Mouse (Mus musculus) hindbrain, postnatal 0 days (tissue): ENCODE data around the gene Fam219a. TPM values are rescaled to one million over a fixed set of nuclear protein-coding genes. Genes with fewer than 3 reads are reported as not detected.

ENCODE experiments used
- ATAC-seq: fragments of 200-750 bp; cut with Nextera tagmentation; 2 replicates; pipeline ENCODE4 v1.8.0; 2017; ENCODE audit warnings: mild to moderate bottlenecking, moderate TSS enrichment, moderate library complexity
- DNase-seq: peaks from one replicate; pipeline ENCODE4 v3.0.0-alpha.2; 2015; ENCODE audit warnings: low spot score
- H3K27ac ChIP-seq: fragments of 300-500 bp; sonication (generic); 2 replicates; pipeline ENCODE4 v1.5.1; 2014; ENCODE audit warnings: mild to moderate bottlenecking
- H3K27me3 ChIP-seq: fragments of 300-500 bp; sonication (generic); 2 replicates; pipeline ENCODE4 v1.6.1; 2014; ENCODE audit warnings: low read length, mixed read lengths; ENCODE audit not compliant: insufficient read depth
- H3K36me3 ChIP-seq: fragments of 300-500 bp; sonication (generic); 2 replicates; pipeline ENCODE4 v1.6.1; 2014; ENCODE audit warnings: low read length, mixed read lengths; ENCODE audit not compliant: insufficient read depth
- H3K4me1 ChIP-seq: fragments of 300-500 bp; sonication (generic); 2 replicates; pipeline ENCODE4 v1.6.1; 2014; ENCODE audit warnings: antibody characterized with exemption, low read length, mixed read lengths; ENCODE audit not compliant: insufficient read depth
- H3K4me2 ChIP-seq: fragments of 300-500 bp; sonication (generic); 2 replicates; pipeline ENCODE4 v1.6.1; 2014; ENCODE audit warnings: low read depth, mild to moderate bottlenecking, low read length, moderate library complexity, mixed read lengths
- H3K4me3 ChIP-seq: fragments of 300-500 bp; sonication (generic); 2 replicates; pipeline ENCODE4 v1.5.1; 2014; ENCODE audit warnings: low read length
- H3K9ac ChIP-seq: fragments of 300-500 bp; sonication (generic); replicated peaks from 2 replicates; pipeline ENCODE4 v1.6.1; 2014; ENCODE audit warnings: mild to moderate bottlenecking, low read length, moderate library complexity, mixed read lengths
- H3K9me3 ChIP-seq: fragments of 300-500 bp; sonication (generic); 2 replicates; pipeline ENCODE4 v1.6.1; 2016; ENCODE audit warnings: low read length, mixed read lengths
- CTCF ChIP-seq: IDR thresholded peaks from 2 replicates; pipeline ENCODE4 v1.5.1; 2016; ENCODE audit warnings: antibody characterized with exemption, control low read depth, low read depth
- WGBS: fragments of 180-500 bp; shearing (Covaris S2); extraction: QIAGEN DNeasy Blood & Tissue Kit; methylation state at CpG from one replicate; pipeline ENCODE4 v1.1.7; 2014; 5-methylcytosine and 5-hydroxymethylcytosine counted together
- polyA plus RNA-seq: library from polyadenylated mRNA; unstranded; fragments of >200 nt; fragmentation: Nextera tagmentation; extraction: Ambion mirVana; gene quantifications from 2 replicates; pipeline ENCODE4 v1.2.1, GENCODE M21; 2015
- total RNA-seq: library from RNA; depleted of rRNA; stranded (reverse); fragments of >200 nt; gene quantifications from 2 replicates; pipeline ENCODE4 v1.2.3, GENCODE M21; 2014

The Fam219a gene
- total and polyA plus RNA-seq, 2 experiments from 2014 or later = 17.7 to 136 TPM

DNA sequence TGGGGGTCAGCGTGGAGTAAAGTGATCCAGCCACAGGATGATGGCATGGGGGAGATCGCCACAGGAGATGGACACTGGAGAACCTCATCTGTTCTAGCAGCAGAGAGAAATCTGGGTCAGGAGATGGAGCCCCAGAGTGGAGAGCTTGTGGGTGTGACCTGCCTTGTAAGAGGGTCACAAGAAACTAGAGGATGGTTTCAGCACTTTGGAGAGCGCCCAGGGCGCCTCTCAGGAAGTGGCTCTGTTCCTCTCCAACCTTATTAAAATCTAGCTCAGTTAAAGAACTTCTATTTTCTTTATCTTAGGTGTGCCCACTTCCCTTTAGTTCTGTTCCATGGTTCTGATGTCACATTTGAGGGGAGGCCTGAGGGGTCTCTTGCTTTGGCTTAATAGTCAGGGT is 37.4 kb upstream of the Fam219a start:
- WGBS = 71% methylated on average over 4 of the region's 4 CpGs
- no peaks in the 10 kb centered on the region for H3K36me3 ChIP-seq
- H3K4me1 ChIP-seq = peaks cover 8% of the 10 kb centered on the region
- TF ChIP-seq CTCF = no peak
- H3K27me3 ChIP-seq = no peaks in the 10 kb centered on the region
- no peak overlapping the region for H3K4me2 ChIP-seq
- H3K9me3 ChIP-seq = no peaks in the 10 kb centered on the region
- peak; percentile 42 for DNase-seq
- no peak overlapping the region for H3K9ac ChIP-seq
- no peak for ATAC-seq
- H3K27ac ChIP-seq = no peak overlapping the region
- H3K4me3 ChIP-seq = no peak overlapping the region

DNA sequence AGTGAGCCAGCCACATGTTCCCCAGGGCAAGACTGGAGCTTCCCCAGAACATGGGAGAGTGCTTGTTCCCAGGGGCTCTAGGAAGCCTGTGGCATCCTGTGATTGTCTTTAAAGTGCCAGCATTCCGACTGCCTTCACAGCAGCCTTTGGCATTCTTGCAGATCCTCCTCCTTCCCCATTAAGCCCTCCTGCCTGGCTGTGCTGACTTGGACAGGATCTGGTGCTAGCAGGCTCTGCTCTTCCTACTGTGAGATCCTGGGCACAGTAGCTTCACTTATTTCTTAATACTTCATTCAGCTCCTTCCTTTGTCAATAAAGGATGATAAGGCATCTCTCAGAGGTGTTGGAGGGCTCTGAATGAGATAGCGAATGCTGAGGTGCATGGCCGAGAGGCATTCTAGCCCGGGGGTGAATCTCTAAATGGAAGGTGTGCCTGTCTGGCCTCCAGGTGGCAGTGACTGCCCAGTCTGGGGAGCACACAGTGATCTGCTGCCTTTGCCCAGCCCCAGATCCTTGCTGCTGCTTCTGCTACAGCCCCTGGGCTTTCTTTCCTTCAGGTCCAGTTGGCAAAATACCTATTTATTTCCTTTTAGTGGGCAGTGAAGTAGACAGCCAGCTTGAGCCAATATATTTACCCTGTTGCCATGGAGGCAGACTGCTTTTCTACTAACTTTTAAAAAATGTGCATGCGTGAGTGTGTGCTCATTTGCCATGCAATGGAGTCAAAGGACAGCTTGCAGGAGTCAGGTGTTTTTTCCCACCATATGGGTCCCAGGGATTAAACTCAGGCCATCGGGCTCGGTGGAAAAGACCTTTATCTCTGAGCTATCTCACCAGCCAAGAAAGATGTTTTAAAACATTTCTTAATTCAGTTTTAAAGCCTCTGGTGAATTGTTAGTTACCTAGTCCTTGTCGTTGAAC is 35.4 kb upstream of the Fam219a start:
- peak; percentile 80 for TF ChIP-seq CTCF
- DNase-seq (peak; percentile 78), ATAC-seq (peak; percentile 66)
- Histone ChIP-seq H3K27me3 (no peaks in the 10 kb centered on the region), H3K4me2 (no peak overlapping the region), H3K9me3 (no peaks in the 10 kb centered on the region), H3K36me3 (no peaks in the 10 kb centered on the region), H3K27ac (peak overlapping the region; percentile 16; the same call in 1 of the 2 replicates), H3K4me3 (no peak overlapping the region), H3K9ac (0 out of 2 replicates have a peak overlapping the region, but pooled peaks have one; percentile 7), H3K4me1 (peaks cover 11% of the 10 kb centered on the region)
- 17% methylated on average over 8 of the region's 8 CpGs for WGBS

GRCm38 (mm10) chr4:41602818-41603217 is 33.5 kb upstream of the Fam219a start:
- ATAC-seq (no peak), DNase-seq (no peak)
- Histone ChIP-seq H3K27ac (no peak overlapping the region), H3K27me3 (no peaks in the 10 kb centered on the region), H3K9me3 (no peaks in the 10 kb centered on the region), H3K9ac (no peak overlapping the region), H3K4me3 (no peak overlapping the region), H3K4me1 (peaks cover 11% of the 10 kb centered on the region; the same call in 1 of the 2 replicates), H3K36me3 (no peaks in the 10 kb centered on the region), H3K4me2 (no peak overlapping the region)
- TF ChIP-seq CTCF = no peak
- WGBS = 56% methylated on average over 4 of the region's 4 CpGs

DNA sequence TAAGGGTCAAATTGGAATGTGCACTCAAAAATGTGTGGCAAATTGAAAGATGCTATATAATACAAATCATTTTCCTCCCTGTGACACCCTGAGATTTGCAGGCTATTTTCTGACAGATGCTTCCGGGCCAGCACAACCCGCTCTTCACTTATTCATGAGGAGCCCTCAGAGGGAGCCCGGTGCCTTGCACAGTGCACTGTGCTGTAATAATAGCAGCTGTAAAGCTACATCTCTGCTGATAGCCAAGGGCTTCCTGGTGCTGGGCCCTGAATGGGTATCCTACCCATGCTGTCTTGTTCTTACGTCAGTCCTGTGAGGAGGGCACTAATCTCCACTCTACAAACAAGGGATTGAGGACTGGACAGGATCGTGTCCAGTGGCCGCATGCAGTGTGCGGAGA is 14.0 kb upstream of the Fam219a start:
- Histone ChIP-seq H3K4me1 (no peaks in the 10 kb centered on the region), H3K27ac (no peak overlapping the region), H3K4me2 (no peak overlapping the region), H3K9ac (no peak overlapping the region), H3K27me3 (no peaks in the 10 kb centered on the region), H3K4me3 (no peak overlapping the region), H3K9me3 (no peaks in the 10 kb centered on the region), H3K36me3 (no peaks in the 10 kb centered on the region)
- no peak for TF ChIP-seq CTCF
- 62% methylated on average over 7 of the region's 7 CpGs for WGBS
- DNase-seq = no peak
- no peak for ATAC-seq

GRCm38 (mm10) chr4:41575914-41576313 is 6.6 kb upstream of the Fam219a start:
- TF ChIP-seq CTCF = no peak
- no peak overlapping the region for H3K4me3 ChIP-seq
- DNase-seq (peak; percentile 18), ATAC-seq (peak; percentile 32; the same call in 1 of the 2 replicates)
- no peaks in the 10 kb centered on the region for H3K27me3 ChIP-seq
- no peak overlapping the region for H3K4me2 ChIP-seq
- 24% methylated on average over 6 of the region's 6 CpGs for WGBS
- H3K4me1 ChIP-seq = no peaks in the 10 kb centered on the region
- H3K9me3 ChIP-seq = no peaks in the 10 kb centered on the region
- no peak overlapping the region for H3K27ac ChIP-seq
- H3K36me3 ChIP-seq = no peaks in the 10 kb centered on the region
- no peak overlapping the region for H3K9ac ChIP-seq

DNA sequence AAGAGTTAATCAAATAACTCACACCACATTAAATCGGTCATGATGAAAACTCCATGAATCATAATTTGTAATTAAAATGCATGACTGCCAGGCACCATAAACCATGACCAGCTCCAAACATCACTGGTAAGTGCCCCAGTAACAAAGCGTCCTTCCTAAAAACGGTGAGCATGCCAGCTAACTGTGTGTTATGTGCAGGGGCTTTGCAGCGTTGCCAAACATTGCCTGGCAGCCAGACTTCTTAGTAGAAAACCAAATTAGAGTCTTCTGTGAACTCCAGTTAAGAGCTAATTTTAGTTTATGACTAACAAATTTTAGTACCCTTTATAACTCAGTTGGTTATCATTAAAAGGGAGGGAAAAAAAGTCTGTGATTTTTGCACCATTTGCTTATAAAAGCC is 4.2 kb upstream of the Fam219a start:
- Histone ChIP-seq H3K9ac (no peak overlapping the region), H3K4me1 (no peaks in the 10 kb centered on the region), H3K4me2 (no peak overlapping the region), H3K9me3 (no peaks in the 10 kb centered on the region), H3K27me3 (no peaks in the 10 kb centered on the region), H3K27ac (no peak overlapping the region), H3K36me3 (no peaks in the 10 kb centered on the region), H3K4me3 (no peak overlapping the region)
- WGBS = 35% methylated on average over 4 of the region's 4 CpGs
- DNase-seq = peak; percentile 48
- no peak for TF ChIP-seq CTCF
- no peak for ATAC-seq

DNA sequence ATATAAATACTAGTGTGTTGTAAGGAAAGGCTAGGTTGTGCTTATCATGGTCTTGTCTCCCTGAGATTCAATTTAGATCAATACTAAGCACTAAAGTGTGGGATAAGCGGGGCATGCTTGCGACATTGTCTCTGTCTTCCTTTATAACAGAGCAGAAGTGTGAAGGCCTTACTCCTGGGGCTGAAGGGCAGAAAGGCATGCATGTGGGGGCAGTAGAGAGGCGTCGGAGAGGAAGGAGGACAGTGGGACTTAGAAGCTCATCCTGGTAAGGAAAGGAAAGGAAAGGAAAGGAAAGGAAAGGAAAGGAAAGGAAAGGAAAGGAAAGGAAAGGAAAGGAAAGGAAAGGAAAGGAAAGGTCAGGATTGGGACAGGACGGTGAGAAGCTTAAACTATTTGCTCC is 2.2 kb upstream of the Fam219a start:
- no peak for ATAC-seq
- DNase-seq = peak; percentile 36
- WGBS = 25% methylated on average over 5 of the region's 5 CpGs
- Histone ChIP-seq H3K36me3 (no peaks in the 10 kb centered on the region), H3K4me3 (no peak overlapping the region), H3K9ac (no peak overlapping the region), H3K27me3 (no peaks in the 10 kb centered on the region), H3K4me1 (peaks cover 15% of the 10 kb centered on the region), H3K27ac (no peak overlapping the region), H3K9me3 (no peaks in the 10 kb centered on the region), H3K4me2 (no peak overlapping the region)
- TF ChIP-seq CTCF = peak; percentile 71
